Mouse (Mus musculus) 3134 (cell line): ENCODE results near the gene Grhl3.
A peak's percentile ranks its signal among the peaks of the same experiment; 100 is the strongest.

Source experiments
- DNase-seq: peaks from one replicate; pipeline ENCODE4 v3.0.0-alpha.2; 2011; ENCODE audit warnings: low spot score; ENCODE audit not compliant: insufficient read length; ENCODE audit errors: extremely low read depth

Grhl3 gene

GRCm38 (mm10) chr4:135575365-135576140 is 2.1 kb upstream of the Grhl3 start:
- DNase-seq = no peak

GRCm38 (mm10) chr4:135572276-135572675 is 1.2 kb downstream of the Grhl3 start:
- DNase-seq = no peak

GRCm38 (mm10) chr4:135571037-135571550 is 2.3 kb downstream of the Grhl3 start:
- no peak for DNase-seq

GRCm38 (mm10) chr4:135570152-135571036 is 3.0 kb downstream of the Grhl3 start:
- DNase-seq = peak; percentile 44

- DNase-seq = no peak
Measured at GRCm38 (mm10) chr4:135569201-135569600, 4.2 kb downstream of the Grhl3 start.

- no peak for DNase-seq
Measured at GRCm38 (mm10) chr4:135567484-135567883, 5.9 kb downstream of the Grhl3 start.

GRCm38 (mm10) chr4:135567042-135567441 is 6.4 kb downstream of the Grhl3 start:
- DNase-seq = no peak

GRCm38 (mm10) chr4:135565400-135565799 is 8.0 kb downstream of the Grhl3 start:
- DNase-seq = no peak

- no peak for DNase-seq
Measured at GRCm38 (mm10) chr4:135563794-135564193, 9.6 kb downstream of the Grhl3 start.

- no peak for DNase-seq
Measured at GRCm38 (mm10) chr4:135549323-135549722, 24.1 kb downstream of the Grhl3 start.

GRCm38 (mm10) chr4:135548521-135549077 is 24.8 kb downstream of the Grhl3 start:
- DNase-seq = no peak

- DNase-seq = no peak
Measured at GRCm38 (mm10) chr4:135548108-135548507, 25.3 kb downstream of the Grhl3 start.

GRCm38 (mm10) chr4:135547551-135547950 is 25.9 kb downstream of the Grhl3 start:
- no peak for DNase-seq

- no peak for DNase-seq
Measured at GRCm38 (mm10) chr4:135546793-135547192, 26.6 kb downstream of the Grhl3 start.

- DNase-seq = no peak
Measured at GRCm38 (mm10) chr4:135546008-135546407, 27.4 kb downstream of the Grhl3 start.

GRCm38 (mm10) chr4:135545080-135545511 is 28.3 kb downstream of the Grhl3 start:
- DNase-seq = no peak

GRCm38 (mm10) chr4:135544284-135544683 is 29.1 kb downstream of the Grhl3 start:
- DNase-seq = no peak

GRCm38 (mm10) chr4:135540057-135540456 is 33.4 kb downstream of the Grhl3 start:
- no peak for DNase-seq

GRCm38 (mm10) chr4:135539056-135539455 is 34.4 kb downstream of the Grhl3 start:
- DNase-seq = no peak

GRCm38 (mm10) chr4:135535021-135535420 is 38.4 kb downstream of the Grhl3 start:
- DNase-seq = no peak

- no peak for DNase-seq
Measured at GRCm38 (mm10) chr4:135533001-135533400, 40.4 kb downstream of the Grhl3 start.
